Mouse (Mus musculus): ENCODE results near the gene Hsh2d. TPM values are rescaled to one million over a fixed set of nuclear protein-coding genes. Genes with fewer than 3 reads are reported as not detected.

Gene Hsh2d
- not detected for total RNA-seq (2021)
- long read RNA-seq, experiment 1: 0 reads
- long read RNA-seq, experiment 2: 0 reads

DNA sequence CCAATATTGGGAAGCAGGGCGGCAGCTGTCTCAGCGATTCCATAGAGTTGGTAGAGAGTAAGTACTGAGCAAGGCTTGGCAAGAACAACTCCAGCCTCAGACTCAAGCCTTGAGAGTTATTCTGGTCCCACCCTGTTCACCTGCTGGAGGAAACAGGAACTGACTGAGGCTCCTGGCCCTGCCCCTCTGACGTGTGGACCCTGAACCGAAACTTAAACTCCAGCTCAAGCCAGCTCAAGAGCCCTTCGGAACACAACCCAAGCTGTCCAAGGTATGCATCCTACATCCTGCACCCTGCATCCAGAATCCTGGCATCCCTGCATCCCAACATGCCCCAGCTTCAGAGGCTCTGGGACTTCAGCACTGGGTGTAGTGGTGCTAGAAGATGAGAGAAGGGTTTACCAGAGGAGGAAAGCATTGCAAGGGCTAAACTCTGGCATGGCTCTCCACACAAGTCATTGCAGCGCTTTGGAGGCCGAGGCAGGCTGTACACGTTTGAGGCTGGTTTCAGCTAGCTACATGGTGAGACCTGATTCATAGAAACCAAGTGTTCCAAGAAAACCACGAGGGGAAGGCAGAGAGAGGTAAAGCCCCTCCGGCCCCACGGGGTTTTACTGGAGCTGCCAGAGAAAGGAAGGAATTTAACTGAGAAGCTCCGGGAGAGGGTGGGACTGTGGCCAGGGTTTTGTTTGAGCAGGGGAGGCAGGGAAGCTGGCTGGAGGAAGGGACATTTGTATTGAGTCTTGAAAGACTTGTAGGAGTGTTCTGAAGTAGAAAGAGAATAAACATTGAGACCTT lies at the start of gene Hsh2d:
Gene Hsh2d, plus strand, starts transcription at position 222 of the 798 bp plus-strand sequence.
- DNase-seq: no peak
- intact Hi-C loops (cut with DNase I): no loop called here

DNA sequence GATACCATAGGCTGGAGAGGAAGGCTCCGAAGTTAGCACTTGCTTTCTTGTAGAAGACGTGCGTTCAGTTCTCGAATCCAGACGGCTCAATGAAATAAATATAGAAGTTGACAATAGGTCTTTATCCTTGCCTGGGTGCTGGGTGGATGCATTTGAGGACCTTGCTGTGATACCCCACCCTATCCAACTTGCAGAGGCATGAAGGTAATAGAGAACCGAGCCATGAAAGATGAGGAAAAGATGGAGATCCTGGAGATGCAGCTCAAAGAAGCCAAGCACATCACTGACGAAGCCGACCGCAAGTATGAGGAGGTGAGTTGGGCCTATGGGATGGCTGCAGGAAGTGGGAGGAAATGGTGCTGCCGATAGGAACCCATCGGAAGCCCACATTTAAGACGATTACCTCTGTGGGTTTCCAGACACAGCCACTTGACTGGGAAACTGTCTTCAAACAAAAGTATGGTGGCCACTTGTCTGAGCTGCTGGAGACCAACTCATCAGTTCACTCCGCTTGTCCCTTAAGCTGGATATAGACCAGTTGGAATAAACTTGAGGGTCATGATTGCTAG lies 46.1 kb upstream of the Hsh2d start:
- intact Hi-C loops (cut with DNase I): no loop called here
- no peak for DNase-seq

DNA sequence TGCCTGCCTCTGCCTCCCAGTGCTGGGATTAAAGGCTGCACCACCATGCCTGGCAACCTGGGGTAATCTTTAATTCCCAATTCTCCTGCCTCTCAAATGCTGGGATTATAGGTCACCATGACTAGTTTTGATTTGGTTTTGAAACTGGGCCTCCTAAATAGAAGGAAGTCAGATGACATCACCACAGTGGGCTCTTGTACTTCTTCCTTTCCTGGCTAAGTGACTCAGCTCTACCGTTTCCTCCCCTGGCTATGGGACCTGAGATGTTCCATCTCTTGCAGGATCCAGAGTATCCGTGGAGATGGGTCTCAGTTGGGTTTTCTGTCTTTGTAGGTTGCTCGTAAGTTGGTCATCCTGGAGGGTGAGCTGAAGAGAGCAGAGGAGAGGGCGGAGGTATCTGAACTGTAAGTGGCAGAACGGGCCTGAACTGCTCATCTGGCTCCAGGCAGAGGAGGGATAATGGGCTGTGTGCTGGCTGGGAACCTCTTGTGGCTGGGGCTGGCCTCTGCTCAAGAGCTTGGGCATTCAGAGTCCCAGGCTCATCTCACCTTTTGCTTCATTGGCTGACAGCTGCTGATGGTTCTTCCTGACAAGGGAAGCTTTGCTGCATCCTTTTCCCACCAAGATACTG lies 45.0 kb upstream of the Hsh2d start:
- DNase-seq: no peak
- intact Hi-C loops (cut with DNase I): no loop called here

DNA sequence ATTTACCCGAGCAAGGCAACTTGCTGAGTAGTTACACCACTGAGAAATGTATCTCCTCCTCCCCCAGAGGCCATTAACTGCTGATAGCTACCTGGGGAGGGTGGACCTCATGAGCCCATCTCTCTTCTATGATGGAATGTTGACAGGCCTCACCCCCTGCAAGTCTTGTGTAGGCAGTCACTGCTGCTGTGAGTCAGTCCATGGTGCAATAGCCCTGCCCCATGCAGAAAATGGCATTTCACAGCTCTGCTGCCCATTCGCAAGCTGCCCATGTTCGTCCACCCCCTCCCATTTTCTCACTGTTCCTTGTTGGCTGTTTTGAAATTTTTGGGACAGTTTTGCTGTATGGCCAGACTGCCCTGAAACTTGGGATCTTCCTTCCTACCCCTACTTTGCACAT lies 43.9 kb upstream of the Hsh2d start:
- intact Hi-C loops (cut with DNase I): no loop called here
- DNase-seq: no peak

DNA sequence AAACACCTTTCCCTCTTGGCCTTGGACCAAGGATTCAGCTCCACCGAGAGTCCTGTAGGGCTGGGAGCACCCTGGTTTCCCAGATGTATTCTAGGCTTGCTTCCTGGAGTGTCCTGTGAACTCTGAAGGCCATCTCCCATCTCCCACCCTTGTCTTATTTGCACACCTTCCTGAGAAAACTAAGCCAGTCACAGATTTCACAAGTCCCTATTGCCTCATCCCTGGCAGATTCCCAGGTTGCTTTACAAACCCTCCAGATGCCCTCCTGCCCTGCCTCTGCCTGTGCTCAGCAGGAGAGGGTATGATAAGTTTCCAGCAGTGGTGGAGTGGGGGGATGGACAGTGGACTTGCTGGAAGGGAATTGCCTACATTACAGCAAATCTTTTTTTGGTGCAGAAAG lies 43.4 kb upstream of the Hsh2d start:
- intact Hi-C loops (cut with DNase I): no loop called here
- DNase-seq: no peak

DNA sequence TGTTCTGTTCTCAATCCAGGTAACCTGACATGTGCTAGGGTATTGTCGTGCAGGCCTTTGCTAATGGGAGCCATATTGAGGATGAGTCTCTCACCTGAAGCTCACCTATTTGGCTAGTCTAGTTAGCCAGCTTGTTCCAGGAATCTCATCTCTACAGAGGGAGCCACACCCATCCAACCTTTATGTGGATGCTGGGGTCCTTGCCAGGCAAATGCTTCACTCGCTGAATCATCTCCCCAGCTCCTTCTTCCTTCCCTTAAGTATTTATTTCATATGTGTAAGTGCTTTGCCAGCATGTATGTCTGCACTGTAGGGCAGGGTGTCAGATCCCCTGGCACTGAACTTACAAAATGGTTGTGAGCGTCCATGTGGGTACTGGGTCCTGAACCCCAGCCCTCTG lies 42.9 kb upstream of the Hsh2d start:
- intact Hi-C loops (cut with DNase I): no loop called here
- DNase-seq: no peak

DNA sequence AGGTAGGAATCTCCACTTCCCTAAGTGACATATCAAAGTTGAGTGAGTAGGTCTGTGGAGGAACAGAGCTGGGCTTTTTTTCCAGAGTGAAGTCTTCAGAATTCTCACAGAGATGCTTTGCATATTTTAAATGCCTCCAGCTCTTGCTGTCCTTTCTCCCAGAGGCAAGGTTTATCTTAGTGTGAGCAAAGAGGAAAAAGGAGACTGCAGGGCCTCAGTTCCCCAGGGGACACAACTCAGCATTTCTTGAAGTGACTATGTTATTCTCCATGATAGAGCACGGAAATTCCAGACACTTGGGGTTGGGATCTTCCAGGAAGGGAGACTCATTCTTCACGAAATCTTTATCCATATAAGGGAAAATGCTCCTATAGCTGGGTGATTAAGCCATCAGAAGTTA lies 42.2 kb upstream of the Hsh2d start:
- DNase-seq: no peak
- intact Hi-C loops (cut with DNase I): no loop called here

DNA sequence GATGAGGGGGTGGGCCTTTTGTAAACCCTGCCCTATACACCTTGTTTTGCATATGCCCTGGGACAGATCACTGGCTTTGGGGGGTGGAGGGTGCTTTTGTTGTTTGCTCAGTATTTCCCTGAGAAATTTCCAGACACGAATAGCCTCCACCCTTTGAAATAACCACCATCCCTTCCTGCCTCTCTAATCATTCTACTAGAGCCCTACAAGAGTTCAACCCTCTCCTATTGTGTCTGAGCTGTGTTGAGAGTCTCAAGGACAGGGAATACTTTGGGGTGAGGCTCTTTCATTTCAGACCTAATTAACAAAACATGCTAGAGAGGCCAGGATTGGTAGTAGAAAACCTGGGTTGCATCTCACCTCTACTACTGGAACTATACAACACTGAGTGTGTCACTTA lies 40.4 kb upstream of the Hsh2d start:
- intact Hi-C loops (cut with DNase I): no loop called here
- no peak for DNase-seq

DNA sequence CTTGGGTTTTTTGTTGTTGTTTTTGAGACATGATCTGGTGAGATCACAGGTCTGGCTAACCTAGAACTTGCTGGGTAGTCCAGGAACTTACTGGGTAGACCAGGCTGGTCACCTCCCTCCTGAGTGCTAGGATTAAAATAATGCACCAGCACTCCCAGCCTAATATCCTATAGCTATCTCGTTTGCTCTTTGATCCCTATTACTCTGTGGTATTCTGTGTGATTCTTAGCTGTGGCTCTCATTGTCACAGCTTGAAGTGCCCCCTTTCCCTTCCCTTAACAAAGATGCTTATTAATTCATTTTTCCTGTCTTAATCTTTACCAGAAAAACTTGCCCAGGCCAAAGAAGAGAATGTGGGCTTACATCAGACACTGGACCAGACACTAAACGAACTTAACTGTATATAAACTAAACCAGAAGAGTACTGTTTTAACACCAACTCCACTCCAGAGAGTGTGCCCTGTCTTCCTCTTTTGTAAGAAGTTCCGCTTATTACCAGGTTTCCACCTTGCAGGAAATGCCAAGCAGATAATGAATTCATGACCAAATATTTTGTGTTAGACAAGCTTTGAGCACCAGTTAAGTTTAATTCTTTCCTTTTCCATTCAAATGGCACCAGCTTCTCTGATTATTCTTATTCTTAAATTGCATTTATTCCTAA lies 37.9 kb upstream of the Hsh2d start:
- DNase-seq: no peak
- intact Hi-C loops (cut with DNase I): no loop called here

DNA sequence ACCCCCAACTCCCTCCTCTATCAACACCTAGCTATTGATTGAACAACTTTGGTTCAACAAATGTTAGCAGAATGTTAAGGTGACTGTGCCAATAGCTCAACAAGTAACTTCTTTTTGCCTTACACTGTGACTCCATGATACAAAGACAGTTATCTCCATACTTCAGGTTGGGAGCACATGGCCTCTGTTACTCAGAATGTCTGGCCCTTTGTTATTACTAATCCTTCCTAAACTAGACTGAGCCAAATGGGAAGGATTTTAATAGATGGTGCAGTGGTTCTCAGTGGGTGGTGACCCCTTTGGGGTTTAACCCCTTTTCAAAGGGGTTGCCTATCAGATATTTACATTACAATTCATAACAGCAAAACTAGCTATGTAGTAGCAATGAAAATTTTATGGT lies 36.1 kb upstream of the Hsh2d start:
- intact Hi-C loops (cut with DNase I): no loop called here
- DNase-seq: no peak

DNA sequence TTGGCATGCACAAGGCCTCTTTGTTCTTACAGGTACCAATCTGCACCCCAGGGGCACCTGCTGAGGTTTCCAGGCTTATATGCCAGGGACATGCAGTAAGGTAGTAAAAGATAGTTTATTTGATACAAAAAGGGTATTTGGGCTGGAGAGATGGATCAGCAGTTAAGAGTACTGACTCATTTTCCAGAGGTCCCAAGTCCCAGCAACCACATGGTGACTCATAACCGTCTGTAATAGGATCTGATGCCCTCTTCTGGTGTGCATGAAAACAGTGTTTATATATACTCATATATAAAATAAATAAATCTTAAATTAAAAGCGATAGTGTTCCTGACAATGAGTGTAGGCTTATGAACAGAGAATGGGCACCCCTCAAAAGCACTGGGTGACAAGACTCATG lies 31.3 kb upstream of the Hsh2d start:
- DNase-seq: no peak
- intact Hi-C loops (cut with DNase I): no loop called here

DNA sequence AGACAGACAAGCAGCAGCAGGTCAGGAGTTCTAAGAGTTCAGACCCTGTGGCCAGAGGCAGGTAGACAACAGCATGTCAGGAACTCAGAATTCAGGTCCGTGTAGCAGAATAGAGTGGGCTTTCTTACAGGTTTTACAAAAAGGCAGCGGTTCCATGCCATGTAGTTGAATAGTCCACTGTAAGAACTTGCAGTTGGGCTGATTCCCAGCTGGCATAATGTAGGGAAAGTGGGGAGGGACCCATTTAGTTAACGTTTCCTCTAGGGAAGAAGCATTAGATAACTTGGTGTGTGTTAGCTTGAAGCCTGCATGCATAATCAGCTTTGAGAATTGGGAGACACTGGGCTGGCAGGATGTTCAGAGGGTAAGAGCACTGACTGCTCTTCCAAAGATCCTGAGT lies 30.7 kb upstream of the Hsh2d start:
- DNase-seq: no peak
- intact Hi-C loops (cut with DNase I): no loop called here

DNA sequence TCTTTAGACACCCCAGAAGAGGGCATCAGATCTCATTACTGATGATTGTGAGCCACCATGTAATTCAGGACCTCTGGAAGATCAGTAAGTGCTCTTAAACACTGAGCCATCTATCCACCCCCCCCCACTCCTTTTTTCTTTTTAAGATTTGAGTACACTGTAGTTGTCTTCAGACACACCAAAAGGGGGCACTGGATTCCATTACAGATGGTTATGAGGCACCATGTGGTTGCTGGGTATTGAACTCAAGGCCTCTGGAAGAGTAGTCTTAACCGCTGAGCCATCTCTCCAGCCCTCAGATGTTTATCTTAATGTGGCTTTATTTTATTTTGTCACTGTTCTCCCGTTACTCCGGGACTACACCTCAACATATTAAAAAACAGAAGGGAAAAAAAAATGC lies 29.4 kb upstream of the Hsh2d start:
- no peak for DNase-seq
- intact Hi-C loops (cut with DNase I): no loop called here

DNA sequence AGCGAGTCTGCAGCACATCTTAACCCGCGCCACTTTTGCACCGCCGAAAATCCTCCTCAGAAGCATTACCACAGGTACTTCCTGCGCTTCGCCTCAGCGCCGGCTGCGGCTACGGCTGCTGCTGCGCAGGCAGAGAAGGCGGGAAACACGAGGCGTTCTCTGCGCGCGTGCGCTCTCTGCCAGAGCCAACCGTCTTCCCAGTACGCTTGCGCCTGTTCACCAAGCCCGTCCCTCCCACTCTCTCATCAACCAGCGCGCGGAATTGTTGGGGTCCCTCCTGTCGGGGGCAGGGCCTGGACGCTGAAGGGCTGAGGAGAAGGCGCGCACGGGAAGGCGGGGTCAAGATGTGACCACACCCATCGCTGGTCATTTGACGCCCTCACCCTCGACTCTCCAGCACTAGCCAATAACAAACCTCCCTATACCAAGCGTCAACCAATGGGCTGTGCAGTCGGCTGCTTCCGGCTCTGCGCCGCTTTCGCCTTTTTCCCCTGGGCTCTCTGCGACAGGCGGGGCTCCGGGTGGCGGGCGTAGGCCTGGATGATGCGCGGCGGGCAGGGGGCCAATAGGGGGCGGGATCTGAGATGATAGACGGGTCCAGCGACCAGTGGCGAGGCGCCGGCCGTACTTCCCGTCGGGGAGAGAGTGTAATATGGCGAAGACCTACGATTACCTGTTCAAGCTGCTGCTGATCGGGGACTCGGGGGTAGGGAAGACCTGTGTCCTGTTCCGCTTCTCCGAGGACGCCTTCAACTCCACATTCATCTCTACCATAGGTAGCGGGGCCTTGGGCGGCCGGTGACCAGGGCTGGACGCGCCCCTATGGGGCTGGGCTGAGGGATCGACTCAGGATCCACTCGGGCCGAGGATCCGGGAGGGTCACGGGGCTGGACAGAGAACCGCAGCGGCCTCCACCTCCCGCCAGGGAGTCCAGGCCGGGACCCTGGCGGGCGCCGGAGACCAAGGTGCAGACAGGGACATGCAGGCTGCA lies 28.4 kb upstream of the Hsh2d start, which contains the start of gene Rab8a:
Gene Rab8a, plus strand, starts transcription at position 494 of the 991 bp plus-strand sequence.
- DNase-seq: peak; percentile 99 to 100
- intact Hi-C loops (cut with DNase I): no loop called here

DNA sequence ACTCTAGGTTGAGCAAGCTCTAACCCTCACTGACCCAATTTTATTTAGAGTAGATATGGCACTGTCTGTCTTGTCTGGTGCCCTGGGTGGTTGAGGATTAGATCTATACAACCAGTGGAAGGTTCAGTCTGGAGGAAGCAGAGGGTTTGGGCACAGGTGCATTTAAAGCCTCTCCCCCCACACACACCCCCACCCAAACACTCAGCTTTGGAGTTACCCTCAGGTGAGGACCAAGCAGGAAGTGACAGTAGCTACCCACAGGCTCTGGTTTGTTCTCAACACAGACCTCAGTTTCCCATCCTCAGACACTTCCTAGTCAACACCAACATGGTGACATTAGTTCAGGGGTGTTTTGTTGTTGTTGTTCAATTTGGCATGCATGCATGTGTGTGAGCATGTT lies 26.6 kb upstream of the Hsh2d start:
- DNase-seq: no peak
- intact Hi-C loops (cut with DNase I): no loop called here

DNA sequence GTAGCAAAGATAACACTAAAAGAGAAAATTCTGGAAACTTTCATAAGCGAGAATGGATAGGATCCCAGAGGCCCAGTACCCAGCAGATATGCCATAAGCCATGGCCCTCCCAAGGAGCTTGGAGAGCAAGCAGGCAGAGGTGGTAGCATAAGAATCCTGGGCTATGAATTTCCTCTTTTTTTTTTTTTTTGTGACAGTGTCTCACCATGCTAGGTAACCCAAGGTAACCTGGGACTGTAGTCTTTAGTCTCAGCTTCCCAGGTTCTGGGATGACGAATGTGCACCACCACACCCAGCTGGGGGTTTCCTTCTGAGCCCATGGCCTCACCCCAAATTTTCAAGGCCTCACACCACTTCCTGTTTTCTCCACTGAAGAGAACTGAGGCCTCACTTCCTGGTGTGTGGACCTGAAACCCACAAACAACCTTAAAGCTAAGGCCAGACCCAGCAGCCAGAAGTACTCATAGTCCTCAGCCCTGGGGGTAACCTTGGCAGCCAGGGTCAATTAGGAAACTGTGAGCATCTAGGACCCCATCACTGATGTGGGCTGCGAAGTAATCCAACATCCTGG lies 20.3 kb upstream of the Hsh2d start:
- intact Hi-C loops (cut with DNase I): no loop called here
- no peak for DNase-seq

DNA sequence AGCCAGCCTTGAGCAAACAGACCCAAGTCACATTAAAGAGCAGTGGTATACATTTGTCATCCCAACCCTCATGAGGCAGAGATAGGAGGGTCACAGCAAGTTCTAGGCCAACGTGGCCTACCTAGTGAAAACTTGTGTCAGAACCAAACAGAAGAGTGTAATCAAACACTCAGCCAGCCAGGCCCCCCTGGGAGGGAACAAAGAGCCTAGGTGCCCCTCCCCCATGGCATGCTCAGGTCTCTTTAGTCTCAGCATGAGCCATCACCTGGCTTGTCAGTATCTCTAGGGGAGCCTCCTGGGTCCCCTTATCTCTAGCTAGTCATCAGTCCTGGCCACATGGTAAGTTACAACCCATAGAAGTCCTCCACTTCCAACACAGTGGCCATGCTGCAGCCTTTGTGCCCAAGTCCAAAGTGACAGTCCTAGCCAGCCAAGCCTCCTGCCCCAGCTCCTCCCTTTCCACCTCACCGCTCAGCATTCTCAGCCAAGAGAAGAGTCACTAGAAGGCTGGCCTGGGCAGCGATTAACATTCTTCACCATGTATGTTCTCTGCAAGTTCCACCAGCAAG lies 19.7 kb upstream of the Hsh2d start:
- no peak for DNase-seq
- intact Hi-C loops (cut with DNase I): no loop called here

DNA sequence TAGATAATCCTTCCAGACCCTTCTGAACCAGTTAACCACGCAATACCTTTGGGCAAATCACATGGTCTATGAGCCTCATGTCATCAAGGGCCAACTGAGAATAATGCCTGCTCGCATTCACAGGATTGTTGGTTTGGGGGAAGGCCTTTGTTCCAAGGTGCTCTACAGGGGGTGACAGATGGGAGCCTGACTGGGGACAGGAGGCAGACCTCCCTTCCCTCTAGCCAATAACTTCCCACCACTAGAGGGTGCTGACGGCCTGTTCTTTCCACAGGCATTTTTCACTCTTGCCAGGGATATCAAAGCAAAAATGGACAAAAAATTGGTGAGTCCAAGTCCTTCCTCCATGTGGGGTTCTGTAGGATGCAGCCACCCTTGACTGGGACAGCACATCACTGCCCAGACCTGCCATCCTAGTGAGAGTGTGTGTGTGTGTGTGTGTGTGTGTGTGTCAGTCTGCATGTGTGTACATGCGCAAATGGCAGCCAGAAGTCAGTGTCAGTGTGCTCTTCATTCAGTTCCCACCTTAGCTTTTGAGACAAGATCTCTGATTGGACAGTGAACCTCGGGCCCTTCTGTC lies 12.0 kb upstream of the Hsh2d start:
- intact Hi-C loops (cut with DNase I): loop anchor here (5.0 kb wide), 1 partner anchor 190 kb away; no protein-coding TSS in a partner anchor
- DNase-seq: peak; percentile 46 to 59
